Mouse (Mus musculus) ES-E14 (cell line): Measurements from ENCODE around the gene Dnah12. TPM values are rescaled to one million over a fixed set of nuclear protein-coding genes. Genes with fewer than 3 reads are reported as not detected.

Experiments
- DNase-seq: peaks from one replicate; pipeline ENCODE4 v3.0.0-alpha.2; 2013; ENCODE audit warnings: low read depth, low spot score
- H3K27ac ChIP-seq: 2 replicates; pipeline ENCODE4 v1.5.1; 2012; ENCODE audit warnings: low read depth, mild to moderate bottlenecking, low read length, moderate library complexity, mixed read lengths; ENCODE audit not compliant: poor library complexity, insufficient read depth, severe bottlenecking
- H3K36me3 ChIP-seq: 2 replicates; pipeline ENCODE4 v1.6.1; 2012; ENCODE audit warnings: mild to moderate bottlenecking, low read length, moderate library complexity, mixed read lengths; ENCODE audit not compliant: control insufficient read depth, poor library complexity, insufficient read depth, severe bottlenecking
- H3K4me1 ChIP-seq, 2 experiments: fragments of 150-350 bp in 1 of 2; sonication (generic) in 1 of 2; 2 replicates each; pipeline ENCODE4 v1.6.1; 2012; ENCODE audit warnings: low read length in 2 of 2, mild to moderate bottlenecking in 1 of 2, mixed read lengths in 1 of 2; ENCODE audit not compliant: control insufficient read depth in 2 of 2, insufficient read depth in 2 of 2, poor library complexity in 1 of 2
- H3K4me3 ChIP-seq, 2 experiments: fragments of 150-350 bp in 1 of 2; sonication (generic) in 1 of 2; 2 replicates each; pipeline ENCODE4 v1.5.1; 2012; ENCODE audit warnings: low read length in 2 of 2, low read depth in 1 of 2, mild to moderate bottlenecking in 1 of 2, mixed read lengths in 1 of 2; ENCODE audit not compliant: insufficient read depth in 1 of 2, poor library complexity in 1 of 2, severe bottlenecking in 1 of 2
- H3K9ac ChIP-seq: 2 replicates; pipeline ENCODE4 v1.6.1; 2012; ENCODE audit warnings: low read depth, mild to moderate bottlenecking, low read length, mixed read lengths; ENCODE audit not compliant: poor library complexity, insufficient read depth, severe bottlenecking
- H3K9me3 ChIP-seq: fragments of 150-350 bp; sonication (generic); 2 replicates; pipeline ENCODE4 v1.6.1; 2012; ENCODE audit warnings: low read depth, mild to moderate bottlenecking, low read length; ENCODE audit not compliant: control insufficient read depth, insufficient read depth
- CHD2 ChIP-seq: IDR thresholded peaks from 2 replicates; pipeline ENCODE4 v1.6.1; 2014; ENCODE audit warnings: mild to moderate bottlenecking, low read depth, low read length, inconsistent platforms
- HCFC1 ChIP-seq: IDR thresholded peaks from 2 replicates; pipeline ENCODE4 v1.6.1; 2012; ENCODE audit warnings: low read length, inconsistent platforms, borderline replicate concordance; ENCODE audit not compliant: insufficient read depth
- MAFK ChIP-seq: IDR thresholded peaks from 2 replicates; pipeline ENCODE4 v1.6.1; 2014; ENCODE audit warnings: mild to moderate bottlenecking, low read depth, low read length, inconsistent platforms; ENCODE audit not compliant: insufficient read depth
- ZC3H11A ChIP-seq: IDR thresholded peaks from 2 replicates; pipeline ENCODE4 v1.6.1; 2012; ENCODE audit warnings: low read depth, mild to moderate bottlenecking, inconsistent platforms, low read length, borderline replicate concordance
- ZNF384 ChIP-seq: IDR thresholded peaks from 2 replicates; pipeline ENCODE4 v1.6.1; 2012; ENCODE audit warnings: low read depth, low read length, inconsistent platforms
- in situ Hi-C, 2 experiments: fragments of 600-800 bp; cut with MboI; formaldehyde crosslinking; loops; one replicate each; pipeline ENCODE4 v1.15.1; 2025; ENCODE audit warnings: low sequenced_read_pairs in 2 of 2, inconsistent platforms in 1 of 2; ENCODE audit not compliant: unreplicated experiment in 2 of 2
- total RNA-seq: library from RNA; depleted of rRNA; stranded (reverse); fragments of 300-350 nt; gene quantifications from 2 replicates; pipeline ENCODE4 v1.2.3, GENCODE M21; 2012

Dnah12 gene
- total RNA-seq, 1 experiment = 0.13 TPM

GRCm38 (mm10) chr14:26798330-26798729 lies 105.3 kb downstream of the Dnah12 start:
- H3K4me3 ChIP-seq = no peak overlapping the region
- TF ChIP-seq HCFC1 (no peak), ZC3H11A (no peak)
- no peaks in the 10 kb centered on the region for H3K9me3 ChIP-seq
- in situ Hi-C loops = no loop called here
- DNase-seq = no peak
- H3K9ac ChIP-seq = no peak overlapping the region
- H3K36me3 ChIP-seq = no peaks in the 10 kb centered on the region
- no peak overlapping the region for H3K27ac ChIP-seq
- no peaks in the 10 kb centered on the region for H3K4me1 ChIP-seq

- no peaks in the 10 kb centered on the region for H3K36me3 ChIP-seq
- H3K4me1 ChIP-seq = no peaks in the 10 kb centered on the region
- no peak overlapping the region for H3K4me3 ChIP-seq
- H3K9me3 ChIP-seq = no peaks in the 10 kb centered on the region
- H3K27ac ChIP-seq = no peak overlapping the region
- DNase-seq = no peak
- no peak overlapping the region for H3K9ac ChIP-seq
- TF ChIP-seq ZNF384 = no peak
- TF ChIP-seq ZC3H11A = no peak
- no peak for TF ChIP-seq CHD2
- TF ChIP-seq HCFC1 = no peak
- no peak for TF ChIP-seq MAFK
- in situ Hi-C loops = no loop called here
Measured at GRCm38 (mm10) chr14:26799286-26799685, 106.2 kb downstream of the Dnah12 start.

- H3K4me1 ChIP-seq = no peaks in the 10 kb centered on the region
- in situ Hi-C loops = no loop called here
- H3K9ac ChIP-seq = no peak overlapping the region
- no peak overlapping the region for H3K4me3 ChIP-seq
- DNase-seq = no peak
- H3K27ac ChIP-seq = no peak overlapping the region
- H3K36me3 ChIP-seq = no peaks in the 10 kb centered on the region
- TF ChIP-seq ZC3H11A = no peak
- no peaks in the 10 kb centered on the region for H3K9me3 ChIP-seq
Measured at GRCm38 (mm10) chr14:26805500-26805899, 112.4 kb downstream of the Dnah12 start.

- no peak overlapping the region for H3K4me3 ChIP-seq
- no peaks in the 10 kb centered on the region for H3K36me3 ChIP-seq
- H3K4me1 ChIP-seq = no peaks in the 10 kb centered on the region
- TF ChIP-seq MAFK = no peak
- TF ChIP-seq HCFC1 = no peak
- TF ChIP-seq ZNF384 = no peak
- TF ChIP-seq CHD2 = no peak
- no peak for TF ChIP-seq ZC3H11A
- no peak overlapping the region for H3K27ac ChIP-seq
- H3K9ac ChIP-seq = no peak overlapping the region
- DNase-seq = no peak
- no peaks in the 10 kb centered on the region for H3K9me3 ChIP-seq
- in situ Hi-C loops = no loop called here
Measured at GRCm38 (mm10) chr14:26812734-26813133, 119.7 kb downstream of the Dnah12 start.

GRCm38 (mm10) chr14:26813871-26814270 lies 120.8 kb downstream of the Dnah12 start:
- in situ Hi-C loops = no loop called here
- TF ChIP-seq HCFC1 (no peak), ZNF384 (no peak), MAFK (no peak), ZC3H11A (no peak), CHD2 (no peak)
- DNase-seq = no peak
- H3K4me1 ChIP-seq = no peaks in the 10 kb centered on the region
- H3K36me3 ChIP-seq = no peaks in the 10 kb centered on the region
- H3K27ac ChIP-seq = no peak overlapping the region
- no peaks in the 10 kb centered on the region for H3K9me3 ChIP-seq
- H3K4me3 ChIP-seq = no peak overlapping the region
- H3K9ac ChIP-seq = no peak overlapping the region
